Mouse (Mus musculus) left cerebral cortex, adult 18-20 months (tissue): Measurements from ENCODE around the gene Ctnna2. TPM values are rescaled to one million over a fixed set of nuclear protein-coding genes. Genes with fewer than 3 reads are reported as not detected.
A peak's percentile ranks its signal among the peaks of the same experiment; 100 is the strongest.

ENCODE experiments used
- DNase-seq, 2 experiments: peaks; one replicate each; pipeline ENCODE4 v3.0.0; 2021 to 2022; ENCODE audit warnings: low spot score in 2 of 2, mixed read lengths in 1 of 2
- total RNA-seq, 2 experiments: library from RNA; stranded (reverse); gene quantifications; 2 replicates each; pipeline ENCODE4 v1.2.3; 2021

The Ctnna2 gene
- total RNA-seq, 2 experiments from 2014 or later: 104 to 109 TPM

GRCm38 (mm10) chr6:77441051-77441450 lies 538.4 kb downstream of the Ctnna2 start:
- no peak for DNase-seq

- no peak for DNase-seq
Observed at GRCm38 (mm10) chr6:77430381-77430780, 549.1 kb downstream of the Ctnna2 start.

- no peak for DNase-seq
Observed at GRCm38 (mm10) chr6:77425746-77426145, 553.8 kb downstream of the Ctnna2 start.

- no peak for DNase-seq
Observed at GRCm38 (mm10) chr6:77424826-77425225, 554.7 kb downstream of the Ctnna2 start.

- DNase-seq: no peak
Observed at GRCm38 (mm10) chr6:77421564-77422139, 557.8 kb downstream of the Ctnna2 start.

GRCm38 (mm10) chr6:77416999-77417398 lies 562.5 kb downstream of the Ctnna2 start:
- no peak for DNase-seq

- no peak for DNase-seq
Observed at GRCm38 (mm10) chr6:77413530-77413929, 566.0 kb downstream of the Ctnna2 start.

- DNase-seq: no peak
Observed at GRCm38 (mm10) chr6:77408481-77408880, 571.0 kb downstream of the Ctnna2 start.

GRCm38 (mm10) chr6:77400751-77401150 lies 578.7 kb downstream of the Ctnna2 start:
- DNase-seq: no peak

GRCm38 (mm10) chr6:77391663-77392062 lies 587.8 kb downstream of the Ctnna2 start:
- DNase-seq: no peak

GRCm38 (mm10) chr6:77381309-77381708 lies 598.2 kb downstream of the Ctnna2 start:
- peak in 1 of 2 experiments; percentile 12 for DNase-seq

GRCm38 (mm10) chr6:77373132-77373531 lies 606.4 kb downstream of the Ctnna2 start:
- peak in 1 of 2 experiments; percentile 20 for DNase-seq

- DNase-seq: no peak
Observed at GRCm38 (mm10) chr6:77371147-77371546, 608.4 kb downstream of the Ctnna2 start.

- DNase-seq: peak in 1 of 2 experiments; percentile 8
Observed at GRCm38 (mm10) chr6:77358471-77358837, 621.0 kb downstream of the Ctnna2 start.

- peak; percentile 26 to 54 for DNase-seq
Observed at GRCm38 (mm10) chr6:77357748-77358470, 621.6 kb downstream of the Ctnna2 start.

GRCm38 (mm10) chr6:77354826-77355225 lies 624.7 kb downstream of the Ctnna2 start:
- no peak for DNase-seq

- no peak for DNase-seq
Observed at GRCm38 (mm10) chr6:77343781-77344180, 635.7 kb downstream of the Ctnna2 start.

- no peak for DNase-seq
Observed at GRCm38 (mm10) chr6:77335537-77335936, 644.0 kb downstream of the Ctnna2 start.

- DNase-seq: no peak
Observed at GRCm38 (mm10) chr6:77324748-77325147, 654.8 kb downstream of the Ctnna2 start.

- no peak for DNase-seq
Observed at GRCm38 (mm10) chr6:77324327-77324726, 655.2 kb downstream of the Ctnna2 start.

- no peak for DNase-seq
Observed at GRCm38 (mm10) chr6:77306796-77307195, 672.7 kb downstream of the Ctnna2 start.

GRCm38 (mm10) chr6:77301305-77301704 lies 678.2 kb downstream of the Ctnna2 start:
- no peak for DNase-seq

- DNase-seq: no peak
Observed at GRCm38 (mm10) chr6:77291415-77291814, 688.1 kb downstream of the Ctnna2 start.
